Mouse (Mus musculus) G1E (cell line): ENCODE results near the gene Gimap3. TPM values are rescaled to one million over a fixed set of nuclear protein-coding genes. Genes with fewer than 3 reads are reported as not detected.

Experiments used
- ATAC-seq: 2 replicates; pipeline ENCODE4 v1.8.0; 2016; ENCODE audit warnings: mild to moderate bottlenecking; ENCODE audit not compliant: insufficient number of reproducible peaks, poor library complexity, low FRiP score, severe bottlenecking; ENCODE audit errors: extremely low read depth
- DNase-seq: peaks from one replicate; pipeline ENCODE4 v3.0.0; 2012; ENCODE audit warnings: low spot score
- H3K27me3 ChIP-seq: 2 replicates; pipeline ENCODE4 v1.6.1; 2012; ENCODE audit warnings: mild to moderate bottlenecking, low read length, inconsistent platforms; ENCODE audit not compliant: insufficient read depth
- H3K36me3 ChIP-seq: replicated peaks from 2 replicates; pipeline ENCODE3; 2012; ENCODE audit warnings: mild to moderate bottlenecking, inconsistent platforms
- H3K4me1 ChIP-seq: 2 replicates; pipeline ENCODE4 v1.6.1; 2012; ENCODE audit warnings: low read depth, low read length, inconsistent platforms, mixed read lengths; ENCODE audit not compliant: insufficient read depth
- H3K4me3 ChIP-seq: 2 replicates; pipeline ENCODE4 v1.5.1; 2012; ENCODE audit warnings: low read depth, mild to moderate bottlenecking, inconsistent platforms, low read length, moderate library complexity, mixed read lengths
- H3K9me3 ChIP-seq: replicated peaks from 2 replicates; pipeline ENCODE4 v1.6.1; 2012; ENCODE audit warnings: inconsistent platforms
- CTCF ChIP-seq: IDR thresholded peaks from 2 replicates; pipeline ENCODE4 v1.5.1; 2012; ENCODE audit warnings: low read depth, low read length, inconsistent platforms, mixed read lengths
- GATA1 ChIP-seq: IDR thresholded peaks from 2 replicates; pipeline ENCODE4 v1.6.1; 2012; ENCODE audit warnings: borderline replicate concordance, low read length, inconsistent platforms, mixed read lengths
- GATA2 ChIP-seq: IDR thresholded peaks from 2 replicates; pipeline ENCODE4 v1.6.1; 2012; ENCODE audit warnings: low read depth, low read length, inconsistent platforms, borderline replicate concordance
- POLR2AphosphoS5 ChIP-seq: IDR thresholded peaks from 2 replicates; pipeline ENCODE4 v1.6.1; 2012; ENCODE audit warnings: low read depth, low read length, inconsistent platforms; ENCODE audit not compliant: insufficient replicate concordance
- TAL1 ChIP-seq: conservative IDR thresholded peaks from 2 replicates; pipeline ENCODE4 v1.6.1; 2012; ENCODE audit warnings: low read depth, low read length, inconsistent platforms, mixed read lengths
- polyA plus RNA-seq: library from polyadenylated mRNA; stranded (reverse); fragments of >175 nt; gene quantifications from 2 replicates; pipeline ENCODE4 v1.2.3, GENCODE M21; 2012
- total RNA-seq, 2 experiments: library from RNA; stranded (forward) in 1 of 2; stranded (reverse) in 1 of 2; fragments of 200-1000 nt in 1 of 2; fragments of >200 nt in 1 of 2; fragmentation: Nextera tagmentation in 1 of 2; gene quantifications; 2 replicates each; pipeline ENCODE4 v1.2.3; 2014 to 2017

Gene Gimap3
- total RNA-seq (2014; fragmentation: Nextera tagmentation) (not detected in 2 replicates), total RNA-seq (2017) (0.11 TPM in 1 of 2 replicates, not detected in the other), polyA plus RNA-seq (not detected in 2 replicates)

DNA sequence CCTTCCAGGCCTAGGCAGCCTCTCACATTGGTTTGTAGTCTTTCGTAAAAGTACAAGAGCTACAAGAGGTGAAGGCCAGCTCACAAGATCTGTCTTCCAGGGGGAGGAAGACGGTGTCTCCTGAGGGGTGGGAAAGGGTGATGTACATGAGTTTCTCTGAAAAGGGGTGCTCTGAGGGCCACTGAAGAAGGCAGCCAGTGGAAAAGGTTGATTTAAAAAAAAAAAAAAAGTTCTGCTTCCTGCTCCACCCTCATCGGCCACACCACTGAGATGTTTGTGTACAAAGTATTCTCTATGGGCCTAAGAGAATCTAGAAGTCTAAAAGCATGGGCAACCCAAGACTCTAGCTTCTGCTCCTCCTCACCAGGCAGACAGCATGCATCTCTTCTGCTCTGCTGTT lies at the start of gene Gimap3:
Gene Gimap3, minus strand, starts transcription at position 156 of the 400 bp plus-strand sequence.
- DNase-seq (no peak), ATAC-seq (no peak)
- H3K27me3 ChIP-seq, result no peaks in the 10 kb centered on the region
- no peak for TF ChIP-seq CTCF
- TF ChIP-seq GATA1, result no peak
- no peak for TF ChIP-seq TAL1
- no peak for TF ChIP-seq POLR2AphosphoS5
- TF ChIP-seq GATA2, result no peak
- no peak within 1 kb of the TSS for H3K4me3 ChIP-seq
- no peaks in the 10 kb centered on the region for H3K4me1 ChIP-seq
- no peaks in the 10 kb centered on the region for H3K36me3 ChIP-seq
- H3K9me3 ChIP-seq, result 0 out of 2 replicates have a peak, but pooled peaks cover 4% of the 10 kb centered on the region

DNA sequence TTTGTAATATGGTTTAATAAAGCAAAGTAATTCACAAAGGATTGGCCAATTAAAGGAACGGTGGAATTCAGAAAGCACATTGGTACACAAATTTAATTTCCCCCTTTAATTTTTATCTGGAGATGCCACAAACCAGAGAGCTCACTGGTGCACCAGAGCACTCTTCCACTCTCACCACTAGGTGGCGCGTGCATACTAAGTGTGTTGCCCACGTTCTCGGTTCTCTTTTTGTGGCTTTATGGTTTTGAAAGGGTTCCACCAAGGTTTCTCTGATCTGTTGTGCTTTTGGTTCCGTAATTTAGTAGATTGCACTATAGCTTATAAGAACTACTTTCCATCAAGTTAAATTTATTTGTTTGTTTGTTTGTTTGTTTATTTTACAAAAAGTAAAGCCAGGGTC lies 47.2 kb upstream of the Gimap3 start:
- Histone ChIP-seq H3K27me3 (no peaks in the 10 kb centered on the region; the same call in 1 of the 2 replicates), H3K9me3 (no peaks in the 10 kb centered on the region), H3K4me3 (no peak overlapping the region), H3K36me3 (no peaks in the 10 kb centered on the region), H3K4me1 (no peaks in the 10 kb centered on the region)
- peak; percentile 27 for DNase-seq
- TF ChIP-seq POLR2AphosphoS5, result no peak
- no peak for TF ChIP-seq GATA1
- no peak for TF ChIP-seq GATA2
- no peak for TF ChIP-seq TAL1
- peak; percentile 81 for TF ChIP-seq CTCF
- ATAC-seq, result no peak

DNA sequence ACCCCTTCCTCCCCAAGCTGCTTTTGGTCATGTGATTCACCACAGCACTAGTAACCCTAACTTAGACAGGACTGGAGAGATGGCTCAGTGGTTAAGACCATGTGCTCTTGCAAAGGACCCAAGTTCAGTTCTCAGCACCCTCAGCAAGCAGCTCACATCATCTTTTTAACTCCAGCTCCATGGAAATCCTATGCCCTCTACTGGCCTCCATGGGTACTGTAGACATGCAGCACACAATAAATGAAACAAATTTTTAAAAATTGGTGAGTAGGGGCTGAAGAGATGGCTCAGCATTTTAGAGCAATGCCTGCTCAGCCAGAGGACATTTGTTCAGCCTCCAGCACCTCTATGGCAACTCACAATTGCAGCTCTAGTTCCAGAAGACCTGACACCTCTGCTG lies 44.4 kb upstream of the Gimap3 start:
- Histone ChIP-seq H3K9me3 (no peaks in the 10 kb centered on the region), H3K4me3 (no peak overlapping the region), H3K36me3 (no peaks in the 10 kb centered on the region), H3K27me3 (peaks cover 2% of the 10 kb centered on the region), H3K4me1 (no peaks in the 10 kb centered on the region)
- ATAC-seq (no peak), DNase-seq (no peak)
- no peak for TF ChIP-seq CTCF
- no peak for TF ChIP-seq POLR2AphosphoS5
- no peak for TF ChIP-seq GATA1
- no peak for TF ChIP-seq TAL1
- no peak for TF ChIP-seq GATA2

DNA sequence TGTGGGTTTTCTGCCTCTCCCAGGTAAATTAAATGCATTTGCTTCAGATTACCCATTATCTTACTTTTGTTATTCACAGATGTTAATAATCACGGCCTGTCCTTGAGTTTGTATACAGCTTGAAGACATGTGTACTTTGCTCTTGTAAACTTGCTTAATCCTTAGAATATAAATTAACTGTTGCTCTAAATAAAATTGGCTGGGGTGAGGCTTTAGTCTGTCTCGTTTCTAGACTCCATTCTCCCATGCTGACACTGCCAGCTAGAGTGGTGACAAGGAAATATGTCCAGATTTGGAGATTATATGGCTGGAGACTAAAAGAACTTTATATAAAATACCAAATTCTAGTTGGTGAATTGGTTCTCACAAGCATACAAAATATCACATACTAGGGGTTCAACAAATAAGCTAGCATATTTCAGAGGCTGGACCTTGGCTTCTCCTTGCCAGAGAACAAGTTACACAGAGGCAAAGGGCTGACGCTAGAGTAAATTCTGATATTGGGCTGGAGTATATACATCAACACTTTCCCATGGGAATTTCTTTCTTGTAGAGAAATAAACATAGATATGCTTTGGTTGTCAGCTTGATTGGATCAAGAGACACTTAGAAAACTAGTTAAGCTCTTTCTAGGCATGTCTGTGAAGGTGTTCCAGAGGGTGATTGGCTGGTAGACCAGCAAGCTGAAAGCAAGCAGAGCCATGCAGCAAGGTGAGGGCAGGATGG lies 39.0 kb upstream of the Gimap3 start:
- TF ChIP-seq TAL1, result no peak
- no peak for TF ChIP-seq POLR2AphosphoS5
- no peak for TF ChIP-seq GATA1
- TF ChIP-seq GATA2, result no peak
- TF ChIP-seq CTCF, result no peak
- Histone ChIP-seq H3K4me3 (no peak overlapping the region), H3K36me3 (no peaks in the 10 kb centered on the region), H3K27me3 (peaks cover 3% of the 10 kb centered on the region; the same call in 1 of the 2 replicates), H3K4me1 (no peaks in the 10 kb centered on the region), H3K9me3 (0 out of 2 replicates have a peak, but pooled peaks cover 4% of the 10 kb centered on the region)
- DNase-seq, result no peak
- no peak for ATAC-seq

DNA sequence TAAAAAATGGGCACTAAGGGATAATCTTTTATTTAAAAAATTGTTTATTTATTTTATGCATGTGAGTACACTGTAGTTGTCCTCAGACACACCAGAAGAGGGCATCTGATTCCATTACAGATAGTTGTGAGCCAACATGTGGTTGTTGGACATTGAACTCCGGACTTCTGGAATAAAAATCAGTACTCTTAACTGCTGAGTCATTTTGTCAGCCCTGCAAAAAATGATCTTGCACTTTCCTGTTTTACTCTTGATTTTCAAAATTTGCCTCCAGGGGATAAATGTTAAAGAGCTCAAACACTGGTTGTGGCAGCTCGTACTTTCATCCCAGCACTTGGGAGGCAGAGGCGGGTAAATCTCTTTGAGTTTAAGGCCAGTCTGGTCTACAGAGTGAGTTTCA lies 36.1 kb upstream of the Gimap3 start:
- Histone ChIP-seq H3K9me3 (0 out of 2 replicates have a peak, but pooled peaks cover 4% of the 10 kb centered on the region), H3K4me1 (no peaks in the 10 kb centered on the region), H3K4me3 (no peak overlapping the region), H3K27me3 (peaks cover 3% of the 10 kb centered on the region; the same call in 1 of the 2 replicates), H3K36me3 (no peaks in the 10 kb centered on the region)
- TF ChIP-seq POLR2AphosphoS5, result no peak
- TF ChIP-seq GATA2, result no peak
- no peak for TF ChIP-seq GATA1
- TF ChIP-seq TAL1, result no peak
- TF ChIP-seq CTCF, result no peak
- ATAC-seq, result no peak
- no peak for DNase-seq

DNA sequence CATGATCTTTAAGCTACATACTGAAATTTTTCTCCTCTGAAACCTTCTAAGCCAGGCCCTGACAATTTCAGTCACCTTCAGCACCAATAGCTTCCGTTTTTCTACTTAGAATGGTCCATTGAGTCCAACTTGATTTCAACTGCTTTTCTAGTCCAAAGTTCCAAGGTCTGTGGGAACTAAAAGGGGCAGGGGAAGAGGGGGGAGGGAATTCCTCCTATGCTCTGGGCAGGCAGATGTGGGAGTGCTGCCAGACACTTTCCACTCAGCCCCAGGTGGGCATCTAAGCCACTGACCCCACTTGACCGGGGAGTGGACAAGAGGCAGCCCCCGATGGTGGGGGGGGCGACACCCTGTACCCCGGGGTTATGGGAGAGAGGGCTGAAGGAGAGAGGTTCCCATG lies 33.7 kb upstream of the Gimap3 start:
- Histone ChIP-seq H3K4me1 (no peaks in the 10 kb centered on the region), H3K36me3 (no peaks in the 10 kb centered on the region)
- DNase-seq, result no peak

More for the DNA sequence above, 33.7 kb upstream of the Gimap3 start:
- no peak for ATAC-seq
- Histone ChIP-seq H3K4me3 (no peak overlapping the region), H3K9me3 (0 out of 2 replicates have a peak, but pooled peaks cover 4% of the 10 kb centered on the region), H3K27me3 (no peaks in the 10 kb centered on the region)
- no peak for TF ChIP-seq GATA2
- no peak for TF ChIP-seq GATA1
- no peak for TF ChIP-seq POLR2AphosphoS5
- TF ChIP-seq TAL1, result no peak
- no peak for TF ChIP-seq CTCF
